Mouse (Mus musculus) kidney, embryonic 14.5 days (tissue): Measurements from ENCODE around the gene Scarf1. TPM values are rescaled to one million over a fixed set of nuclear protein-coding genes. Genes with fewer than 3 reads are reported as not detected.

Source experiments
- ATAC-seq: fragments of 200-750 bp; cut with Nextera tagmentation; 2 replicates; pipeline ENCODE4 v1.8.0; 2017; ENCODE audit warnings: moderate number of reproducible peaks, mild to moderate bottlenecking, moderate TSS enrichment, moderate library complexity; ENCODE audit not compliant: low FRiP score, low TSS enrichment
- H3K27ac ChIP-seq: fragments of 300-500 bp; sonication (generic); 2 replicates; pipeline ENCODE4 v1.5.1; 2014; ENCODE audit warnings: low read depth, mild to moderate bottlenecking, low read length, moderate library complexity, mixed read lengths
- H3K27me3 ChIP-seq: fragments of 300-500 bp; sonication (generic); 2 replicates; pipeline ENCODE4 v1.6.1; 2014; ENCODE audit warnings: mild to moderate bottlenecking, low read length; ENCODE audit not compliant: control insufficient read depth, insufficient read depth
- H3K36me3 ChIP-seq: fragments of 300-500 bp; sonication (generic); 2 replicates; pipeline ENCODE4 v1.6.1; 2014; ENCODE audit warnings: low read length, mixed read lengths; ENCODE audit not compliant: control insufficient read depth, insufficient read depth
- H3K4me1 ChIP-seq: fragments of 300-500 bp; sonication (generic); 2 replicates; pipeline ENCODE4 v1.6.1; 2014; ENCODE audit warnings: low read length, mixed read lengths; ENCODE audit not compliant: control insufficient read depth, insufficient read depth
- H3K4me2 ChIP-seq: fragments of 300-500 bp; sonication (generic); replicated peaks from 2 replicates; pipeline ENCODE4 v1.6.1; 2014; ENCODE audit warnings: low read depth, mild to moderate bottlenecking, low read length
- H3K4me3 ChIP-seq: fragments of 300-500 bp; sonication (generic); 2 replicates; pipeline ENCODE4 v1.5.1; 2014; ENCODE audit warnings: mild to moderate bottlenecking, low read length
- H3K9ac ChIP-seq: fragments of 300-500 bp; sonication (generic); 2 replicates; pipeline ENCODE4 v1.6.1; 2014; ENCODE audit warnings: low read depth, mild to moderate bottlenecking, low read length, moderate library complexity
- H3K9me3 ChIP-seq: fragments of 300-500 bp; sonication (generic); 2 replicates; pipeline ENCODE4 v1.6.1; 2016; ENCODE audit warnings: low read length; ENCODE audit not compliant: control insufficient read depth
- WGBS: fragments of 180-500 bp; shearing (Covaris S2); extraction: QIAGEN DNeasy Blood & Tissue Kit; methylation state at CpG from one replicate; pipeline ENCODE4 v1.1.7; 2014; 5-methylcytosine and 5-hydroxymethylcytosine counted together
- polyA plus RNA-seq: library from polyadenylated mRNA; unstranded; fragments of >200 nt; fragmentation: Nextera tagmentation; extraction: Ambion mirVana; gene quantifications from 2 replicates; pipeline ENCODE4 v1.2.1, GENCODE M21; 2014

The Scarf1 gene
- polyA plus RNA-seq, 1 experiment from 2014 or later, result 10.0 TPM

DNA sequence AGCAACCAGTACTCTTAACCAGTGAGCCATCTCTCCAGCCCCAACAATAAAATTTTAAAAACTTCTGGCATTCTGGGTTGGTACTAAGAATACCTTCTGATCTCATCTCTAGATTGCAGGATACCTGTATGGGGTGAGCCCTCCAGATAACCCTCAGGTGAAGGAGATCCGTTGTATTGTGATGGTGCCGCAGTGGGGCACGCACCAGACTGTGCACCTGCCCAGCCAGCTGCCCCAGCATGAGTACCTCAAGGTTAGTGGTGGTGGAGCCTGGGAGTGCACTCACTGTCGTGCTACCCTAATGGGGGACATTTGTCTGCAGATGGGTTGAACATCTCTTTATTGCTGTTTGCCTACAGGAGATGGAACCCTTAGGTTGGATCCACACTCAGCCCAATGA is 5.2 kb upstream of the Scarf1 start:
- no peak overlapping the region for H3K9ac ChIP-seq
- no peaks in the 10 kb centered on the region for H3K9me3 ChIP-seq
- no peak for ATAC-seq
- no peaks in the 10 kb centered on the region for H3K27me3 ChIP-seq
- WGBS, result 96% methylated on average over 4 of the region's 4 CpGs
- H3K4me2 ChIP-seq, result no peak overlapping the region
- H3K27ac ChIP-seq, result no peak overlapping the region
- H3K36me3 ChIP-seq, result peaks cover 63% of the 10 kb centered on the region
- no peak overlapping the region for H3K4me3 ChIP-seq
- peaks cover 20% of the 10 kb centered on the region for H3K4me1 ChIP-seq

- Histone ChIP-seq H3K27ac (no peak overlapping the region), H3K36me3 (peaks cover 56% of the 10 kb centered on the region), H3K4me2 (no peak overlapping the region), H3K9me3 (no peaks in the 10 kb centered on the region), H3K4me1 (peaks cover 20% of the 10 kb centered on the region), H3K9ac (no peak overlapping the region), H3K4me3 (no peak overlapping the region), H3K27me3 (no peaks in the 10 kb centered on the region)
- ATAC-seq, result no peak
- WGBS, result 51% methylated on average over 8 of the region's 8 CpGs
Observed at GRCm38 (mm10) chr11:75508904-75509303, 4.4 kb upstream of the Scarf1 start.

- WGBS, result 1% methylated on average over 43 of the region's 43 CpGs
- H3K4me1 ChIP-seq, result peaks cover 20% of the 10 kb centered on the region
- peak; percentile 81 for ATAC-seq
- H3K27ac ChIP-seq, result peak within 1 kb of the TSS; percentile 69
- peak within 1 kb of the TSS; percentile 50 for H3K4me3 ChIP-seq
- no peaks in the 10 kb centered on the region for H3K27me3 ChIP-seq
- H3K9me3 ChIP-seq, result no peaks in the 10 kb centered on the region
- peaks cover 45% of the 10 kb centered on the region for H3K36me3 ChIP-seq
- peak within 1 kb of the TSS; percentile 66 for H3K9ac ChIP-seq
- H3K4me2 ChIP-seq, result peak within 1 kb of the TSS; percentile 97
Observed at GRCm38 (mm10) chr11:75509741-75510626, 3.4 kb upstream of the Scarf1 start, which contains the start of gene Rilp. Gene Rilp, plus strand, starts transcription at chr11:75510094.

GRCm38 (mm10) chr11:75510627-75510993 is 2.7 kb upstream of the Scarf1 start:
- peak overlapping the region; percentile 97 for H3K4me2 ChIP-seq
- H3K4me3 ChIP-seq, result peak overlapping the region; percentile 50
- under 1% methylated on average over 24 of the region's 24 CpGs for WGBS

GRCm38 (mm10) chr11:75511213-75511612 is 2.1 kb upstream of the Scarf1 start:
- no peak for ATAC-seq
- Histone ChIP-seq H3K4me1 (peaks cover 20% of the 10 kb centered on the region), H3K27me3 (no peaks in the 10 kb centered on the region), H3K4me3 (no peak overlapping the region), H3K4me2 (no peak overlapping the region), H3K9me3 (no peaks in the 10 kb centered on the region), H3K36me3 (peaks cover 33% of the 10 kb centered on the region), H3K9ac (no peak overlapping the region), H3K27ac (no peak overlapping the region)
- WGBS, result 86% methylated on average over 6 of the region's 6 CpGs

More at GRCm38 (mm10) chr11:75510627-75510993, 2.7 kb upstream of the Scarf1 start:
- peaks cover 20% of the 10 kb centered on the region for H3K4me1 ChIP-seq
- peak; percentile 87 for ATAC-seq
- H3K9ac ChIP-seq, result peak overlapping the region; percentile 66
- peaks cover 39% of the 10 kb centered on the region for H3K36me3 ChIP-seq
- H3K27ac ChIP-seq, result peak overlapping the region; percentile 69
- H3K27me3 ChIP-seq, result no peaks in the 10 kb centered on the region
- no peaks in the 10 kb centered on the region for H3K9me3 ChIP-seq

GRCm38 (mm10) chr11:75512301-75513018 is 880 bp upstream of the Scarf1 start:
- Histone ChIP-seq H3K4me3 (no peak overlapping the region), H3K9ac (no peak overlapping the region), H3K27me3 (no peaks in the 10 kb centered on the region), H3K4me2 (no peak overlapping the region), H3K36me3 (peaks cover 22% of the 10 kb centered on the region), H3K9me3 (no peaks in the 10 kb centered on the region), H3K27ac (no peak overlapping the region), H3K4me1 (peaks cover 20% of the 10 kb centered on the region)
- no peak for ATAC-seq
- WGBS, result 78% methylated on average over 9 of the region's 9 CpGs

- Histone ChIP-seq H3K9ac (no peak overlapping the region), H3K4me1 (peaks cover under 1% of the 10 kb centered on the region; the same call in 1 of the 2 replicates), H3K9me3 (no peaks in the 10 kb centered on the region), H3K4me3 (no peak overlapping the region), H3K36me3 (no peaks in the 10 kb centered on the region), H3K27me3 (no peaks in the 10 kb centered on the region), H3K4me2 (no peak overlapping the region), H3K27ac (no peak overlapping the region)
- ATAC-seq, result no peak
- WGBS, result 94% methylated on average over 25 of the region's 25 CpGs
Observed at GRCm38 (mm10) chr11:75515186-75515585, 1.8 kb downstream of the Scarf1 start.

GRCm38 (mm10) chr11:75519834-75520633 is 6.7 kb downstream of the Scarf1 start:
- Histone ChIP-seq H3K9me3 (no peaks in the 10 kb centered on the region), H3K27ac (no peak overlapping the region), H3K4me2 (no peak overlapping the region), H3K36me3 (no peaks in the 10 kb centered on the region), H3K4me3 (no peak overlapping the region), H3K4me1 (no peaks in the 10 kb centered on the region), H3K27me3 (no peaks in the 10 kb centered on the region), H3K9ac (no peak overlapping the region)
- no peak for ATAC-seq
- 73% methylated on average over 15 of the region's 15 CpGs for WGBS
